Mouse (Mus musculus) mouse trophoblast stem cell (cell line): ENCODE data around the gene Tbc1d5.
"Not testable (repeated sequence)": the region's sequence is repeated elsewhere in the genome, so short reads cannot be mapped to it uniquely, and the experiment has no call there.

Experiments used
- in situ Hi-C, 2 experiments: fragments of 300-500 bp; cut with MseI, MboI; formaldehyde crosslinking; loops; 2 replicates in 1 of 2; 3 replicates in 1 of 2; pipeline ENCODE4 v1.15.1; 2025

Gene Tbc1d5

GRCm38 (mm10) chr17:50752753-50753152 lies 426.4 kb downstream of the Tbc1d5 start:
- in situ Hi-C loops: no loop called here

- in situ Hi-C loops: no loop called here
Observed at GRCm38 (mm10) chr17:50751911-50752310, 427.2 kb downstream of the Tbc1d5 start.

- in situ Hi-C loops: no loop called here
Observed at GRCm38 (mm10) chr17:50750874-50751273, 428.3 kb downstream of the Tbc1d5 start.

- in situ Hi-C loops: no loop called here
Observed at GRCm38 (mm10) chr17:50741386-50741785, 437.8 kb downstream of the Tbc1d5 start.

- in situ Hi-C loops: no loop called here
Observed at GRCm38 (mm10) chr17:50740804-50741203, 438.3 kb downstream of the Tbc1d5 start.

- in situ Hi-C loops: no loop called here
Observed at GRCm38 (mm10) chr17:50738476-50738875, 440.7 kb downstream of the Tbc1d5 start.

- in situ Hi-C loops: no loop called here
Observed at GRCm38 (mm10) chr17:50737068-50737467, 442.1 kb downstream of the Tbc1d5 start.

- in situ Hi-C loops: no loop called here
Observed at GRCm38 (mm10) chr17:50735955-50736533, 443.1 kb downstream of the Tbc1d5 start.

GRCm38 (mm10) chr17:50735382-50735954 lies 443.7 kb downstream of the Tbc1d5 start:
- in situ Hi-C loops: no loop called here

- in situ Hi-C loops: no loop called here
Observed at GRCm38 (mm10) chr17:50734781-50735180, 444.4 kb downstream of the Tbc1d5 start.

- in situ Hi-C loops: no loop called here
Observed at GRCm38 (mm10) chr17:50733390-50733789, 445.8 kb downstream of the Tbc1d5 start.

- in situ Hi-C loops: no loop called here
Observed at GRCm38 (mm10) chr17:50731876-50732275, 447.3 kb downstream of the Tbc1d5 start.

- in situ Hi-C loops: no loop called here
Observed at GRCm38 (mm10) chr17:50730896-50731295, 448.3 kb downstream of the Tbc1d5 start.

- in situ Hi-C loops: no loop called here
Observed at GRCm38 (mm10) chr17:50729577-50729976, 449.6 kb downstream of the Tbc1d5 start.

- in situ Hi-C loops: no loop called here
Observed at GRCm38 (mm10) chr17:50729031-50729430, 450.1 kb downstream of the Tbc1d5 start.

- in situ Hi-C loops: no loop called here
Observed at GRCm38 (mm10) chr17:50726265-50726664, 452.9 kb downstream of the Tbc1d5 start.

GRCm38 (mm10) chr17:50724376-50724775 lies 454.8 kb downstream of the Tbc1d5 start:
- in situ Hi-C loops: no loop called here

GRCm38 (mm10) chr17:50717586-50717985 lies 461.6 kb downstream of the Tbc1d5 start:
- in situ Hi-C loops: no loop called here

- in situ Hi-C loops: no loop called here
Observed at GRCm38 (mm10) chr17:50710497-50711222, 468.5 kb downstream of the Tbc1d5 start.

GRCm38 (mm10) chr17:50698410-50698809 lies 480.7 kb downstream of the Tbc1d5 start:
- in situ Hi-C loops: not testable (repeated sequence)

GRCm38 (mm10) chr17:50688135-50688534 lies 491.0 kb downstream of the Tbc1d5 start:
- in situ Hi-C loops: no loop called here

GRCm38 (mm10) chr17:50687670-50688069 lies 491.5 kb downstream of the Tbc1d5 start:
- in situ Hi-C loops: no loop called here
